Mouse (Mus musculus): Measurements from ENCODE around the gene Slc2a1.

The Slc2a1 gene

DNA sequence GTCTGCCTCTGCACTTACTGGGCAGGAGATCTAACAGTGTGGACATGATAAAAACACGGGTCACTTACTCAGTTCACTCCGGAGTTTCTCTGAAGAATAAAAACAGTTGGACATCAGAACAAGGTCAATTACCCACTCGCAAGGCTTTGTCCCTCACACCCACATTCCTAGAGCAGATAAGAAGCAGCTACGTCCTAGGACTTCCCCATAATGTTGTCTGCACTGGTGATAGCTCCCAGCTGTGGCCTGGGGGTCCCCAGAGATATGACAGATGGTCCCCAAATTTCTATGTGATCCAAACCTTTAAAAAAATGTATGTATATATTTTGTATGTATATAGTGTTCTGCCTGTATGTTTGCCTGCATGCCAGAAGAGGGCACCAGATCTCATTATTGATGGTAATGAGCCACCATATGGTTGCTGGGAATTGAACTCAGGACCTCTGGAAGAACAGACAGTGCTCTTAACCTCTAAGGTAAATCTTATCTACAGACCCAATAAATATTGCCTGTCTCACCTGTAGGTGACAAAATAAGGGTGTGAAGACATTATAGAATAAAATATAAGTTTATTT lies 71.7 kb downstream of the Slc2a1 start:
- no peak for DNase-seq

DNA sequence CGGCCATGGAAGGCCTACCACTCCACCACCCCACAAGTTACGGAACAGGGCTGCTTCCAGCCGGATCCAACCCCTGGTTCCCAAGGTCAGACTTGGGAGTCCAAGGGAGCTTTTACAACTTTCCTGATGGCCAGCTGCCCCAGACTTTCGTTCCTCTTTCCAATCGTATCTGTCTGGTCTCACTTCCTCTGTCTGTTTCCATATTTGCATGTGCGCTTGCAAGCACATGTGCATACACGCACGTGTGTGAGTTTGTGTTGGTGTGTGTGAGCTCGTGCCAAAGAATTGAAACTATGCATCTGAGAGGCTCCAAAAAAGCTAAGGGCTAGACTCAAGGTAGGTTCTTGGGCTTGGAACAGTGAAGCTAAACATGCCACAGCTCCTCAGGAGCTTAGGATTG lies 72.9 kb downstream of the Slc2a1 start:
- DNase-seq: no peak

DNA sequence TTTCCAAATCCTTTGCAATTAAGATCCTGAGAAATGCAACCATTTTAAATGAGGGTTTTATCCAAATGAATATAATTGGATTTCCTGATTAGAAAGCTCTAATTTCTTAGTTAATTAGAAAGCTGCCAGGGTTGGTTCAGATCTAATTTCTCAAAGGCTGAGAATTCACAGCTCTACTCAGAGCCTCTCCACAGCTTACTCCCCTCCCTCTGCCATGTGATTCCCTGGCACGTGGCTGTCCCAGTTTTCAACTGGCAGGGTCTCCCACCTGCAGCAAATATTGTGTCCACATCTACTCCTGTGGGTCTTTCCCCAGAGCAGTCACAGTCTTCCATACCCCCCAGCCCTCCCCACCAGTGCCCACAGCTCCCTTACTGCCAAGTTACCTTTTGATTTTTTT lies 75.0 kb downstream of the Slc2a1 start:
- no peak for DNase-seq

DNA sequence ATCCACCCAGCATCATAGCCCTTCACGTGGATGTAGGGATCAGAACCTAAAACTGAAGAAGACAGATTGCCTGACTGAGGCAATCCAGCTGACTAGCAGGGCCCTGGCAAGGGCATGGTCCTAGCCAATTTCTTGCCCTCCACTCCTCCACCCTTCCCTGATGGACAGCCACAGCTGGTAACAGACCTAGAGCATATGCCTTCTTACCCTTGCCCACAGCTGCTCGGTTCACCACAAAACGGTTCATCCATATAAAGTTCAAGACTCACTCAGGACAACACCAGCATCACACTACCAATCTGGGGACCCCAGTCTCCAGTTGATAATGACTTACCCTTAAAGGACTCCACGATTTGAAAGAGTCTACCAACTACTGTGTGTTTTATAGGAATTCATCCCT lies 77.3 kb downstream of the Slc2a1 start:
- no peak for DNase-seq

All from cerebellum, postnatal 14 days (tissue).